Mouse (Mus musculus): Measurements from ENCODE around the gene Ank.

GRCm38 (mm10) chr15:27477159-27477558, 10.7 kb downstream of the Ank start:
- no peak for TF ChIP-seq CTCF (IDR thresholded peaks at IDR 0.05; ENCODE audit: insufficient read depth, low read depth, low read length)
- no peak for TF ChIP-seq POLR2A (IDR thresholded peaks at IDR 0.05; ENCODE audit: insufficient read depth, low read depth, low read length)

Measured in olfactory bulb, adult 2 months (tissue).